Mouse (Mus musculus): ENCODE data around the gene Lamc1.

- TF ChIP-seq CTCF (IDR thresholded peaks at IDR 0.05; ENCODE audit: low read depth) (no peak), EP300 (optimal IDR thresholded peaks at IDR 0.05) (no peak)
Observed at GRCm38 (mm10) chr1:153292202-153292601, 40.4 kb downstream of the Lamc1 start.

Data from stomach, postnatal 0 days (tissue).